Mouse (Mus musculus) lung, postnatal 25 days (tissue): ENCODE results near the gene Serpina1d.
"Not testable (repeated sequence)": the region's sequence is repeated elsewhere in the genome, so short reads cannot be mapped to it uniquely, and the experiment has no call there.

Source experiments
- DNase-seq: peaks from one replicate; pipeline ENCODE4 v3.0.0; 2022; ENCODE audit warnings: low spot score

Serpina1d gene

DNA sequence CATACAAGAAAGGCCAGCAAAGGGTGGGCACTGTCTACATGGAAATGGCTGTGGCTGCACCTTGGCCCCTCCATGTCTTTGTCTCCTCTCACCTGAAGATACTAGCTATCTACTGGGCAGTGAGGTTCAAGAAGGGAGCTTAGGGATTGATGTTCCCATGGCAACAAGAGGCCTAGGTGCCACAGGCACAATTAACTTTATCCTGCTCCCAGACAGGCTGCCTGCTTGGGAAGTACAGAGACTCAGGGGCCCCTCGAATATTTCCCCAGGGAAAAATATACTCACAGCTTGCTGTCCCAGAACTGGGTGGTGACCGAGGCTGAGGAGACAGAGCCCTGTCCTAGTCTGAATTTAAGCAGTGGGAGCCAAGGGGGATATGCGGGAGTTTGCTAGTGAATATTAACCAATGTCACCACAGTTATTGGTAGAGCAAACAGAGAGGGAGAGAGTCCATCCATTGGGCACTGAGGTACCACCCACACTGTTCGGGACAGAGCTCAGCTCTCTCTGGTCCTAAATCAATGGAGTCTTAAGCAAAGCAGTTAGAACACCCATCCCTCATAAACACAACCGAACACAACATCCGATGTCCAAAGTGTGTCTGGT lies at the start of gene Serpina1d:
Serpina1d (minus strand) TSS at position 347 of the 606 bp plus-strand sequence.
- DNase-seq = not testable (repeated sequence)

DNA sequence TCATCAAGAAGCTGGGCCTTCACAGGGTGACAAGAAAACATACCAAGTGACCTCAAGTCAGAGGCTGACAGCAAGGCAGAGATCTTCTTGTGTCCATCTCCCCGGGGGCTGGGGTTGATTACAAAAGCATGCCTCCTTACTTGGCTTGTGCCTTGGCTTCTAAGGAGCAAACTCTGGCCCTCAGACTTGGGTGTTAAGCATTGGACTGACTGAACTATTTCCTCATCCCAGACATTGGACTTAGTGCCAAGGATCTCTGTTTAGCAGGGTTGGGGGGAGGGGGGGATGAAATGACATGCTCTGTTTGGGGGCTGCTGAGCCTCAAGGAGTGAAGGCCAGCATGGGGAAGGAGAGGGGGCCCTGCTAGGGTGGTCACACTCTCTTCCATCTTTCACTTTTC lies 2.8 kb downstream of the Serpina1d start:
- DNase-seq = not testable (repeated sequence)

DNA sequence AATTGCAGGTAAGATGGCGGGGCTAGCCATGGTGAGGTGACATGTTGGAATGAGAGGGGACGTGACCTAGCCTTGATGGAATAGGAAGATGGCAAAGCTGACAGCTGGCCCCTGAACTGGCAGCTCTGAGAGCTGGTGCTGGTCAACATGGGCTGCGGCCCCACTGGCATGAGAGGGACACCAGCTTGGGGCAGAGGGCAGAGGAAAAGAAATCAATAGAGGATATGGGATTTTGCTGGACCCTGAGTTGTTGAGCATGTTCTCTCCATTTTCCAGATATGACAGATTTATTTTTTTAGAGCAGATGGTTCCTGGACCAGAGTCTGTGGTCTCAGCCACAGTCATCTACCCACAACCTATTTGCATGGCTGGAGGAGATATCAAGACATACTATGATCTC lies 10.3 kb downstream of the Serpina1d start:
- DNase-seq = not testable (repeated sequence)

DNA sequence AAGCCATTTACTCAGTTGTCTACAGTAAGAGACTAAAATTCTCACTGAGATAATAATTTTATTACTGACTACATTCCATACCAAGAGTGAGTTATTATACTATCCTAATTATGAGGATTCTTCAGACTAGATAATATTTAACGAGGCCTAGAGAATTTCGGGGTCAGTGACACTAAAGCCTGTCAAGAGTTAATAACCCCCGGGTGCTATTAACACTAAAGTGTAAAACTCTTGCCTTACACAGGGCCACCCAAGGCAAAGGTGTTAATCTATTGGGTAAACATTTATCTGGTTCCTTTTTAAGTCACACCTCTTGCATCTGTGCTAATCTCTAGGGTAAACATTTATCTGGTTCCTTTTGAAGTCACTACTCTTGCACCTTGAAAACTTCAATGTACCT lies 13.1 kb downstream of the Serpina1d start:
- DNase-seq = not testable (repeated sequence)

DNA sequence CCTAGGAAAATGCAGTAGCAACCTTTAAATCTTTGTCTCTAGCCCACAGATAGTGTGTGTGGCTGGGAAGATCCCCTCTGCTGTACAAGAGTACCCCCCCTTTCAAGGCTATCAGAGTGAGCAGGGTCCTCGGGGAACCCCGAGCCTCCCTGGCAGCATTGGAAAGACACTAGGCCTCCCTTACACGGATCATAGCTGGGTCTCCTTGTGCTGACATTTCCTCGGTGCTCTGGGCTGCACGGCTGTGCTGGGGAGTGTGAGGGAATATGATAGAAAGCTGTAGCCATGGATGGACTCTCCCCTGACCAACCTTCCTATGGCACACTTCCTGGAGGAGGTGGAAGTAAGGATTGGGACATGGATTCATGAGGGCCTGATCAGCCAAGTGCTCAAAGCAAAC lies 27.4 kb downstream of the Serpina1d start:
- DNase-seq = not testable (repeated sequence)

DNA sequence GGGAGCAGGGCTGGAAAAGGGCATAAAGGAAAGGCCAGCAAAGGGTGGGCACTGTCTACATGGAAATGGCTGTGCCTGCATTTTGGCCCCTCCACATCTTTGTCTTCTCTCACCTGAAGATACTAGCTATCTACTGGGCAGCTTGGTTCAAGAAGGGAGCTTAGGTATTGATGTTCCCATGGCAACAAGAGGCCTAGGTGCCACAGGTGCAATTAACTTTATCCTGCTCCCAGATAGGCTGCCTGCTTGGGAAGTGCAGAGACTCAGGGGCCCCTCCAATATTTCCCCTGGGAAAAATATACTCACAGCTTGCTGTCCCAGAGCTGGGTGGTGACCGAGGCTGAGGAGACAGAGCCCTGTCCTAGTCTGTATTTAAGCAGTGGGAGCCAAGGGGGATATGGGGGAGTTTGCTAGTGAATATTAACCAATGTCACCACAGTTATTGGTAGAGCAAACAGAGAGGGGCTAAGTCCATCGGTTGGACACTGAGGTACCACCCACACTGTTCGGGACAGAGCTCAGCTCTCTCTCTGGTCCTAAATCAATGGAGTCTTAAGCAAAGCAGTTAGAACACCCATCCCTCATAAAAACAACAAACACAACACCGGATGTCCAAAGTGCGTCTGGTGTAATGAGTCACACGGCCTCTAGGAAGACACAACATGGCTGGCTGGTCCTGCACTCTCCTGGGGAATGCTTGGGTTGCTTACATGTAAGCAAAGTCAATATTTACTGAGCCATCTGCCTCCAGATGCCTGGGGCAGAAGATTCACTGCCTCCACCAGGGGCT lies 35.4 kb downstream of the Serpina1d start:
- not testable (repeated sequence) for DNase-seq

DNA sequence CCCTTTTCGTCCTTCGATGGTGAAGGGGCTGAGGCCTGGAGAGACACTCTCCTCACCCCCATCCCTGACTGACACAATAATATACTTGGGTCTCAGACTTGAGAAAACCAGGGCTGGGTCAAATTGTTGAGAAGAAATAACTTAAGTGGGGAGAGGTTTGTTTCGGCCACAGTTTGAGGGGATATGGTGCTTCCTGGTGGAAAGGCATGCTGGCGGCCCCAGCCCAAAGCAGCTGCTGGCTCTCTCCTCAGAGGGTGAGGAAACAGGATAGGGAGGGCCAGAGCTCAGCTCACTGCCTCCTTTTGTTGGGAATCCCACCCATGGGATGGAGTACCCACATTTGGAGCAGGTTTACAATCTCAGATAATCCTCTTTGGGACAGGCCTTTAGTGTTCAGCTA lies 37.8 kb downstream of the Serpina1d start:
- DNase-seq = not testable (repeated sequence)

DNA sequence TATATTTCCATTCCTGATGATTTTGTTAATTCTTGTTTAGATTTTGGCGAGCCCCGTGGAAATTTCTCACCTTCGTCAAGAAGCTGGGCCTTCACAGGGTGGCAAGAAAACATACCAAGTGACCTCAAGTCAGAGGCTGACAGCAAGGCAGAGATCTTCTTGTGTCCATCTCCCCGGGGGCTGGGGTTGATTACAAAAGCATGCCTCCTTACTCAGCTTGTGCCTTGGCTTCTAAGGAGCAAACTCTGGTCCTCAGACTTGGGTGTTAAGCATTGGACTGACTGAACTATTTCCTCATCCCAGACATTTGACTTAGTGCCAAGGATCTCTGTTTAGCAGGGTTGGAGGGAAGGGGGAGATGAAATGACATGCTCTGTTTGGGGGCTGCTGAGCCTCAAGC lies 38.3 kb downstream of the Serpina1d start:
- DNase-seq = not testable (repeated sequence)
